Mouse (Mus musculus): Measurements from ENCODE around the gene Frmd4a. TPM values are rescaled to one million over a fixed set of nuclear protein-coding genes. Genes with fewer than 3 reads are reported as not detected.

The Frmd4a gene
- total and polyA plus RNA-seq, 3 experiments: 10.4 to 21.0 (median 20.0) TPM

DNA sequence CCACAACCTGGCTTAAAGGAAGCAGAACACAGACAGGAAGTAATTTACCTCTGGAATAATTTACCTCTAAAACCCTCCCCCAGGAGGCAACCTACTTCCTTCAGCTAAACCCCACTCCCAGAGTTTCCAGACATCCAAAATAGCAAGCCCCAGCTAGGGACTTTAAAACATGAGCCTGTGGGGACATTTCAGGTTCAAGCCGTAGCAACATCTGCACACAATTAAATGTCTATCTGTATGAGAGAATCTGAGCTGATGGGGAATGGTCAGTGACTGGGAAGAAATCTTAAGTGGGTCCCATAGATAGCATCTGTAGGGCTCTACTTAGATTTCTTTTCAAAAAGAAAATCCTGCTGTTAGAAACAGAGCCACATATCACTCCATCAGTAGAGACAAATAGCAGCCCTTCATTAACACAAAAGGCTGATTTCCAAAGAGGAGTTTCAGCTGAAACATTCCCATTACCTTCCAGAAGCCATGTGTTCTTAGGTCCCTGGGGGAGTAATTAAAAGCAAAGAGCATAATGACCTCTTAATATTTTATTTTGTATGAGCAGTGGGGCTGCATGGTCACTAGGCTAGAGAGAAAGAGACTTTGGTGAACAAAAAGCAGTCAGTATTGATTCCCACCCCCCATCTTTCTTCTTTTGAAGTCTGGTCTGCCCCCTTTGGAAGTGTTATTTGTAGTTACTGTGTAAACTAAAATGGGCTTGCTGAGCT, 505.4 kb downstream of the Frmd4a start:
- Histone ChIP-seq H3K27me3 (ENCODE audit: control insufficient read depth, insufficient read depth, low read length) (no peaks in the 10 kb centered on the region), H3K4me1 (ENCODE audit: control insufficient read depth, insufficient read depth, low read length) (peaks cover 1% of the 10 kb centered on the region), H3K4me3 (no peak overlapping the region), H3K9ac (ENCODE audit: low read depth, low read length) (no peak overlapping the region), H3K27ac (no peak overlapping the region), H3K79me2 (replicated peaks; ENCODE audit: control insufficient read depth, insufficient read depth, low read length) (no peaks in the 10 kb centered on the region), H3K36me3 (ENCODE audit: control insufficient read depth, insufficient read depth, low read length) (no peaks in the 10 kb centered on the region; the same call in 1 of the 2 replicates)
- no peak for TF ChIP-seq EP300 (IDR thresholded peaks at IDR 0.05; ENCODE audit: insufficient read depth, low read depth, low read length)
- no peak for TF ChIP-seq CTCF (IDR thresholded peaks at IDR 0.05)
- intact Hi-C loops (cut with DNase I): no loop called here
- 84% methylated on average over 1 of the region's 1 CpGs for WGBS
- DNase-seq: no peak

DNA sequence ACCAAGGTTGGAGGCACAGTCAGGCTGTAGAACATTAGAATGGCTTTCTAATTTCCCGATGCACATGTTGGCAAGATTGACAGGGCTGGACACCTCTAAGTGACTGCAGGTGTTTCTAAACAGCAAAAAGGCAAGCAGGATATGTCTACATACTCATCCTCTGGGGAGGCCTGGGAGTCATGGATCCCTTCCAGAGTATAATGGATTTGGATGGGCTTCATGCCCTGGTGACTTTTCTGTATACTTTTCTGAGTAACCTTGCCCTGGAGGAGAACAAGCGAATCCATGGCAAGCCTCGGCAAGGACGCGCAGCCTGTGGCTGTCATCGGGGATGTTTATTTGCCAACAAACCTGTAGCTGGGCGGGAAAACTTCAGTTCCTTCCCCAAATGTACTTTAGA, 509.6 kb downstream of the Frmd4a start:
- Histone ChIP-seq H3K4me1 (ENCODE audit: control insufficient read depth, insufficient read depth, low read length) (no peaks in the 10 kb centered on the region; the same call in 1 of the 2 replicates), H3K79me2 (replicated peaks; ENCODE audit: control insufficient read depth, insufficient read depth, low read length) (no peaks in the 10 kb centered on the region), H3K27me3 (ENCODE audit: control insufficient read depth, insufficient read depth, low read length) (no peaks in the 10 kb centered on the region), H3K4me3 (no peak overlapping the region), H3K27ac (no peak overlapping the region), H3K9ac (ENCODE audit: low read depth, low read length) (no peak overlapping the region), H3K36me3 (ENCODE audit: control insufficient read depth, insufficient read depth, low read length) (no peaks in the 10 kb centered on the region; the same call in 1 of the 2 replicates)
- no peak for TF ChIP-seq CTCF (IDR thresholded peaks at IDR 0.05)
- no peak for TF ChIP-seq EP300 (IDR thresholded peaks at IDR 0.05; ENCODE audit: insufficient read depth, low read depth, low read length)
- TF ChIP-seq POLR2A (IDR thresholded peaks at IDR 0.05; ENCODE audit: insufficient read depth, low read depth, low read length): no peak
- intact Hi-C loops (cut with DNase I): no loop called here
- 95% methylated on average over 7 of the region's 7 CpGs for WGBS
- no peak for DNase-seq

DNA sequence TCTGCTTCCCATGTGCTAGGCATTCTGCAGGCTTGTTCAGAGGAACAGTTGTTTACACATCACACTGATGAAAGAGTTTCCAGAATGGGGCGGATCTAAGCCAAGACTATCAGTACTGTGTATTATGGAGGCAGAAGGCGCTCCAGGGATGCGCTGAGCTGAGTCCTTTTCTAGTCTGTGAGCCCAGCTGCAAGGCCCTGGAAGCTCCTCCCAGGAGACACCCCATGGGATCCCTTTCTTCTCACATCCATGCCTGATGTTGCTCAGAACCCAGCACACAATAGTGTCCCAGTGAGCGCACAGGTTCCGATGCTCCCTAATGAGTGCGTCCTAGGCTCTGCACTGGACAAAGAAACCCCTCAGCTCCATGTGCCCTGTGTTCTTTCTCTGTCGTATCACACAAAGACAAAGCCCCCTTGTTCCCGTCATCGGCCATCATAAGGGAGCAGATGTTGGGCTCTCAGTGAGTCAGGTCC, 511.8 kb downstream of the Frmd4a start:
- Histone ChIP-seq H3K4me1 (ENCODE audit: control insufficient read depth, insufficient read depth, low read length) (no peaks in the 10 kb centered on the region; the same call in none of the 2 replicates), H3K27ac (no peak overlapping the region), H3K4me3 (no peak overlapping the region), H3K79me2 (replicated peaks; ENCODE audit: control insufficient read depth, insufficient read depth, low read length) (no peaks in the 10 kb centered on the region), H3K27me3 (ENCODE audit: control insufficient read depth, insufficient read depth, low read length) (no peaks in the 10 kb centered on the region), H3K9ac (ENCODE audit: low read depth, low read length) (no peak overlapping the region), H3K36me3 (ENCODE audit: control insufficient read depth, insufficient read depth, low read length) (no peaks in the 10 kb centered on the region)
- DNase-seq: no peak
- 77% methylated on average over 9 of the region's 9 CpGs for WGBS
- intact Hi-C loops (cut with DNase I): no loop called here
- TF ChIP-seq POLR2A (IDR thresholded peaks at IDR 0.05; ENCODE audit: insufficient read depth, low read depth, low read length) (no peak), EP300 (IDR thresholded peaks at IDR 0.05; ENCODE audit: insufficient read depth, low read depth, low read length) (no peak), CTCF (IDR thresholded peaks at IDR 0.05) (no peak)

DNA sequence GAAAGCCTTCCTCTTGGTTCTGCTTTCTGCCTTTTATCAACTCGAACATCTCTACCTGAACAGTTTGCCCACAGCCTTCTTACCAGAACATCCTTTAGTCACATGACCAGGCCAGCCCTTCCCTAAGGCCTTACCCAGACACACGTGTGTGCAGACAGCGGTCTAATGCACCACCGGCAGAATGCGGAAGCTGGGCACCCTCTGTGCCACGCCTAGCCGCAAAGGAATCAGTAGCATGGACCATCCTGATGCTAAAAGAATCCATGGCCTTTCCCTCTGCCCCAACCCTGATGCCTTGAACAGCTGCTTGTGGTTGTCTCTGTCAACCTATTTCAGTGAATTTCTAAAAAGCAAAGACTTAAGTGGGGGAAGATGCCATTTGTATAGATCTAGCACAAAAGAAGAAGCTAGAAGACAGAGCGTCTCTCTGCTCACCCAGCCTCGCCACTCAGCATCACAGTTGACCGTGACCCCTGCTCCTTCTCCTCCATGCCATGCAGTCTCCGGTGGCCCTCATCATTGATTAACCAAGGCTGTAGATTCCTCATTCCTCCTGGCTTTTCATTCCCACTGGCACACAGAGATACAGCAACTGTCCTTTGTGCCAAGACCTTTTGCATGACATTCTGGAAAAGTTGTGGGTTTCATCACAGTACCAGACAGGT, 514.1 kb downstream of the Frmd4a start:
- H3K4me3 ChIP-seq: no peak overlapping the region
- peaks cover 1% of the 10 kb centered on the region for H3K4me1 ChIP-seq (ENCODE audit: control insufficient read depth, insufficient read depth, low read length)
- H3K79me2 ChIP-seq (replicated peaks; ENCODE audit: control insufficient read depth, insufficient read depth, low read length): no peaks in the 10 kb centered on the region
- no peak overlapping the region for H3K27ac ChIP-seq
- H3K9ac ChIP-seq (ENCODE audit: low read depth, low read length): no peak overlapping the region
- WGBS: 90% methylated on average over 11 of the region's 11 CpGs
- H3K27me3 ChIP-seq (ENCODE audit: control insufficient read depth, insufficient read depth, low read length): no peaks in the 10 kb centered on the region
- TF ChIP-seq CTCF (IDR thresholded peaks at IDR 0.05): no peak
- no peak for TF ChIP-seq EP300 (IDR thresholded peaks at IDR 0.05; ENCODE audit: insufficient read depth, low read depth, low read length)
- no peak for TF ChIP-seq POLR2A (IDR thresholded peaks at IDR 0.05; ENCODE audit: insufficient read depth, low read depth, low read length)
- no peak for DNase-seq
- intact Hi-C loops (cut with DNase I): no loop called here
- no peaks in the 10 kb centered on the region for H3K36me3 ChIP-seq (ENCODE audit: control insufficient read depth, insufficient read depth, low read length)

DNA sequence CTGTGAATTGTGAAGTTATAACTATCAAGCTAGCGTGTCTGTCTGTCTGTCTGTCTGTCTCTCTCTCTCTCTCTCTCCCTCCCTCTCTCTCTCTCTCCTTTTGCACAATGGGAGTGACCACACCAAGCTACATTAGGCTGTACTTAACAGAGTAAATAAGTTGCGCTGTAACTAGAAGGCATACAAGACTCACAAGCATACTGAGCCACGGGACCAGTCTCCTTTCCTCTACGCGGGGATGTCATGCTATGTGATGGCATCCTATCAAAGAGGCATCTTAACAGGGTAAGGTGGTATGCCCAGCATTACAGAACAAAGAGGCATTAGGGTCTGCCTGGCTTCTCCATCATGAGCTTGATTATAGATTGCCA, 514.7 kb downstream of the Frmd4a start:
- Histone ChIP-seq H3K9ac (ENCODE audit: low read depth, low read length) (no peak overlapping the region), H3K27ac (no peak overlapping the region), H3K79me2 (replicated peaks; ENCODE audit: control insufficient read depth, insufficient read depth, low read length) (no peaks in the 10 kb centered on the region), H3K36me3 (ENCODE audit: control insufficient read depth, insufficient read depth, low read length) (no peaks in the 10 kb centered on the region), H3K4me3 (no peak overlapping the region), H3K4me1 (ENCODE audit: control insufficient read depth, insufficient read depth, low read length) (peaks cover 1% of the 10 kb centered on the region), H3K27me3 (ENCODE audit: control insufficient read depth, insufficient read depth, low read length) (no peaks in the 10 kb centered on the region)
- 96% methylated on average over 5 of the region's 5 CpGs for WGBS
- no peak for DNase-seq
- intact Hi-C loops (cut with DNase I): no loop called here
- TF ChIP-seq EP300 (IDR thresholded peaks at IDR 0.05; ENCODE audit: insufficient read depth, low read depth, low read length) (no peak), CTCF (IDR thresholded peaks at IDR 0.05) (no peak), POLR2A (IDR thresholded peaks at IDR 0.05; ENCODE audit: insufficient read depth, low read depth, low read length) (no peak)

DNA sequence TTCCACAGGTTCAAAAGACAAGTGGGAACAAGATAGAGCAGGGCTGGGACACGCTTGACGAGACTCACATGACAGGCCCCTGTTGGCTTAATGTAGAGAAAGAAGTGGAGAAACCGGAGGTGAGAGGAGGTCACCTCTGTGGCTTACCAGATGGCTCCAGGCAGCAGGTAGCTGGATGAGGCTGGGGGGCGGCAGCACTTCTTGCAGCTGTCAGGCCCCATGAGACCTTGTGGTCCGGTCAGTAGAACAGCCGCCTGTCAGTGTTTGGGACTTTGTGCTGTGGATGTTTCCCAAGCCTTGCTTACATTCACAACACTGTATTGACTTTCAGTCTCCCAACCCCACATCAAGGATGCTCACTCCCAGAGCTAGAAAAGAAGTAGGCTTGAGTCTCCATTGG, 515.4 kb downstream of the Frmd4a start:
- no peak overlapping the region for H3K9ac ChIP-seq (ENCODE audit: low read depth, low read length)
- DNase-seq: peak in 1 of 2 experiments; percentile 29
- no peaks in the 10 kb centered on the region for H3K36me3 ChIP-seq (ENCODE audit: control insufficient read depth, insufficient read depth, low read length)
- no peaks in the 10 kb centered on the region for H3K27me3 ChIP-seq (ENCODE audit: control insufficient read depth, insufficient read depth, low read length)
- intact Hi-C loops (cut with DNase I): no loop called here
- WGBS: 87% methylated on average over 6 of the region's 6 CpGs
- H3K27ac ChIP-seq: no peak overlapping the region
- peaks cover 1% of the 10 kb centered on the region for H3K4me1 ChIP-seq (ENCODE audit: control insufficient read depth, insufficient read depth, low read length)
- TF ChIP-seq CTCF (IDR thresholded peaks at IDR 0.05) (no peak), POLR2A (IDR thresholded peaks at IDR 0.05; ENCODE audit: insufficient read depth, low read depth, low read length) (no peak), EP300 (IDR thresholded peaks at IDR 0.05; ENCODE audit: insufficient read depth, low read depth, low read length) (no peak)
- H3K4me3 ChIP-seq: no peak overlapping the region
- H3K79me2 ChIP-seq (replicated peaks; ENCODE audit: control insufficient read depth, insufficient read depth, low read length): no peaks in the 10 kb centered on the region
